Mouse (Mus musculus): ENCODE measurements around the gene Txnrd3.

- TF ChIP-seq CTCF (IDR thresholded peaks at IDR 0.05; ENCODE audit: low read depth, low read length) = no peak
- TF ChIP-seq POLR2AphosphoS5 (IDR thresholded peaks at IDR 0.05; ENCODE audit: insufficient replicate concordance, low read depth, low read length) = no peak
- TF ChIP-seq TAL1 (conservative IDR thresholded peaks at IDR 0.05; ENCODE audit: low read depth, low read length) = no peak
- TF ChIP-seq GATA1 (IDR thresholded peaks at IDR 0.05; ENCODE audit: borderline replicate concordance, low read length) = no peak
- no peak for TF ChIP-seq GATA2 (IDR thresholded peaks at IDR 0.05; ENCODE audit: borderline replicate concordance, low read depth, low read length)
These were observed 21.1 kb upstream of the Txnrd3 start for GRCm38 (mm10) chr6:89622647-89623046.
